Mouse (Mus musculus) left cerebral cortex, adult 8-10 months (tissue): ENCODE measurements around the gene Actn1. TPM values are rescaled to one million over a fixed set of nuclear protein-coding genes. Genes with fewer than 3 reads are reported as not detected.

ENCODE experiments used
- DNase-seq, 2 experiments: peaks; one replicate each; pipeline ENCODE4 v3.0.0; 2022; ENCODE audit warnings: low spot score in 2 of 2
- total RNA-seq, 4 experiments: library from RNA; stranded (reverse); gene quantifications; 2 replicates each; pipeline ENCODE4 v1.2.4; 2022

Gene Actn1
- total RNA-seq, 4 experiments from 2014 or later, result 92.6 to 101 (median 98.8) TPM

DNA sequence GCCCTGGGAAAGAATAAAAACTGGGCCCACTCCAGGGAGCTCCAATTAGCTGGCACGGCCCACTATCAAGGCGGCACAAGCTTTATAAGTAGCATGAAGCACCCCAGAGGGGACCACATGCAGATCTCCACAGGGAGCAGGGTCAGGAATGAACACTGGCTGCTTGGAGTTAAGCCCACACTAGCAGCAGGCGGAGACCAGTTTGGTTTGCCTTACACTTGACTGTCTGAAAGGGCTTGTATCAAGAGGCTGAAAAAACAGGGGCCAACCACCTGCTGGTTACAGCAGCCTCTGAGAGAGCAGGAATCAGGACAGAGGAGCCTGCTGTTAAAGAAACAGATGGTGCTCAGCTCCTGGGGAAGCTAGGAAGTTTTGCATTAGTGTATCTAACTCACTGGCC, 32.3 kb downstream of the Actn1 start:
- no peak for DNase-seq

DNA sequence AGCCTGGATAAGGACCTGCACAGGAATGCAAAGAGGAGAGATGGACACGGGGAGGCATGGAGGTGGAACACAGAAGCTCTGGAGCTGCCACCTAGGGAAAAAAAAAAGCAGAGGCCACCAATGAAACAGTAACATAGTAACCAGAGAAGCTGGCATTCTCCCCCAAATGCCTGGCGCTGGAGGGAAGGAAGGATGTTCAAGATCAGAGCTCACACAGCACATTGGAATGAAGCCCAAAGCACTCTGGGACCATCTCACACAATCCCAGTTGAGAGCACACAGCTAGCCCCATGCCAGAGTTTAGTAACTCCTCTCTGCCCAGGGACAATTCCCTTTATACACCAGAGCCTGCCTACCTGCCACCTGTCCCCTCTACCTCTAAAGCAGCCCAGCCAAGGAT, 34.1 kb downstream of the Actn1 start:
- DNase-seq, result no peak

DNA sequence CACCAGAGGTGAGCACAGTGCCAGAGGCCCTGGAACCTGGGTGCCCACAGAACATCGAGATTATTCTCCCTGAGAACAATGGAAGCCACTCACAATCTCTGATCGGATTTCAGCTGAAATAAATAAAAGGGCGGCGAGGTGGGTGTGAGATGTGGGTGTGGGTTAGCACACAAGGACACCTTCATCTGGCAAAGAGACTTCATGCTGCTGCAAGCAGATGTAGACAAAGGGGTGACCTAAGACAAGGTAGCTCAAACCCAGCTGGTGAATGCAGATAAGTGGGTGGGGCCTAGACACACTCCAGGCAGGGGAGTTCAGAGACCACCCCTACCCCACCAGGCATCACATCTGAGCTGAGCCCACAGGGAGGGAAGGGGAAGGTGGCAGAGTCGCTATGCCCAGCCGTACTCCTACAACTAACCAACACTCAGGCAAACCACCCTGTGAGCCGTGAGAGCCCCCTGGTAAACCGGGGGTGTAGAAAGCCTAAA, 35.9 kb downstream of the Actn1 start:
- DNase-seq, result no peak

DNA sequence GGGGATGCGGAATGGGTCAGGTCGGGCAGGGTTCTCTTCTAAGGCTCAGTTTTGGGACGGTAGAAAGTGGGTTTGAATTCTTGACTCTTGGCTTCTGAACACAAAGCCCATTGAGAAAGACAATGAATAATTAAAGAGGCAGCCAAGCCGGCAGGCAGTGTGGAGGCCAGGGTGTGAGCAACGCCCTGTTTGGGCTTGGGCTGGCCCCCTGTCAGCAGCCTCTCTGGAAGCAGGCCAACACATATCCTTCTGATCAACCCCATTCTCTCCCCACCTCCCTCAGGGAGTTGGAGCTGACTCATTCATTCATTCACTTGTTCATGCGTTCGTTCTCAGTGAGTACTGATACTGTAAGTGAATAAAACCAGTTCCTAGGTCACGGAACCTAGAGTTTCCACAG, 36.7 kb downstream of the Actn1 start:
- no peak for DNase-seq

DNA sequence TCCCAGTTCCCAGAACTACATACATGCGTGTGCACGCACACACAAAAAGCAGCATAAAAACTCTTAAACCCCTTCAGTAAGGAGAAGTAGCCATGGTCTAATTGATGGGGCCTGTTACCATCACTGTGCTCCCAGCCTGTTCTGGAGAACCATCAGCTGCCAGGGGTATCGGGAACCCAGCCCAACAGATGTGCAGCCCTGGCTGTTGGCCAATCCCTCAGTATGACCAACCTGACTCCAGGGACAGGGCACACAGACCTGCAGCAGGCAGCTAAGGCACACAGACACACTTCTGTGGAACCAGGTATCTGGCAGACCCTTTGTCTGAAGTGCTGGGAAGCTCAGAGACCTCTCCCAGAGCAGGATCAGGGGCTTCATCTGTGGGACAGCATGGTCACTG, 37.7 kb downstream of the Actn1 start:
- no peak for DNase-seq

DNA sequence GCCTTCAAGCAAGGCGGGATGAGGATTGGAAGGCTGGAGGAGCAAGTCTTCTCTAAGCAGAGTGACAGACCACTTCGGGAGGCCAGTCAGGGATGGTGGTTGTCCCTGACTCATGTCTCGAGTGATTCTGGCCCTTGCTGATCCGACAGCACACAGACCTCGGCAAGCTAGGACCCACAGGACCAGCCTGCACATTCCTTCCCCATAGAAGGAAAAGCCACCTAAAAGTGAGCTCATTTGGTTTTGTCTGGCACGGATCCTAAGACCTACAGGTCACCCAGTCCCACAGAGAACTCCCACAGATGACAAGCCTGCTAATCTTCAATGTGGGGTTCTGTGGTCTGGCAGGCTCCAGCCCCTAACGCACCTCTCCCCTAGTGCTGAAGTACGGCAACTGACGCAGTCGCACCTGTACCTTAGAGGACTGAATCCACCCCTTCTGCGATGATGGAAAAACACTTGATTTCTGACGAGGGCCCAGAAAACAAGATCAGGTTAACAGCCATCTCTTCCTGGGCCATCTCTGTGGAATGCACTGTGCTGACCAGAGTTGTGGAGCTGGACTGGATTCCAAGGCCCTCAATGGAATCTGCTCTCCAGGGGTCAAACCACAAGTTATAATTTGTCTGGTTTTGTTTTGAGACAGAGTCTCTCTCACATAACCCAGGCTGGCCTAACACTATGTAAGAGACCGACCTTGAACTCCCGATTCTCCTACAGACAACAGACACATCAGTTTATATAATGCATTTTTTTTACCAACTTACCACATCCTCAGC, 39.7 kb downstream of the Actn1 start:
- no peak for DNase-seq

DNA sequence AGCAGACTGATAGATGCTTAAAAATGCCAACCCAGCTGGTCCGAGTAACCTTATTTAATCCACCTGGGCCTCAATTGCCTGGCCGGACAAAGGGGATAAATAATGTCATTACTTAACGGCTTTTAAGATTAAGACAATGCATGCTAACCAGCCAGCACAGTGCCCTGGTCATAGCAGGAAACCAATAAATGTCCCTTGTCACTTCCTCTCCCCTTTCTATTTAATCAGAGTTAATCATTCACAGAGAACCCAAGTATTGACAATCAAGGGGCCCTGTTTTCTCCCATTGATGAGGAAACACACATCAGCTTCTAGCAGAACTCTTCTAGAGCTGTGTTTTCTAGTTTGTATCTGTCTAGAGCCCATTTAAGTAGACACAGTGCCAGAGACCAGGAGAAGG, 41.4 kb downstream of the Actn1 start:
- DNase-seq, result no peak

DNA sequence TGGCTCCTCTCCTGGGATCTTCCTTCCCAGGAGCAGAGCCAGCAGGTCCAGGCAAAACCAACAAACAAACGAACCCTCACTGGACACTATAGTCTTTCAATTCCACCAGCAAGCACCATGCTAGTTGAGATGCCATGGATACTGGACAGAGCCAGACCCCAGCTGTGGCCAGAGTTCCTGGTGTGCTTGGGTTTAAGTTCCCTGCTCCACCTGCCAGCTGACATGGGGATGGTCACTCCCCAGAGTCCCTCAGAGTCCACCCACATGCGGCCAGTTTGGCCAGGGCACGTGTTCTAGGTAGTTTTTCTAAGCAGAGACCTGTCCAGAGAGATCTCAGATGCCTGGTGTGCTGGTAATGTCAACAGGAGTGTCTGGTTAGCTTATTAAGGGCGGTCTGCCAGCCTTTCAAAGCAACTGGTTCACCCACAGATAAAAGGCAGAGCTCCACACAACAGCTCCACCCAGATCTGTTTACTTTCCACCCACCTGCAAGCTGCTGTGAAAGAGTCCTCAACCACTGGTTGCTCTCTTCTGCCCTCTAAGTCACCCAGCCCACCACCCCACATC, 42.0 kb downstream of the Actn1 start:
- no peak for DNase-seq

DNA sequence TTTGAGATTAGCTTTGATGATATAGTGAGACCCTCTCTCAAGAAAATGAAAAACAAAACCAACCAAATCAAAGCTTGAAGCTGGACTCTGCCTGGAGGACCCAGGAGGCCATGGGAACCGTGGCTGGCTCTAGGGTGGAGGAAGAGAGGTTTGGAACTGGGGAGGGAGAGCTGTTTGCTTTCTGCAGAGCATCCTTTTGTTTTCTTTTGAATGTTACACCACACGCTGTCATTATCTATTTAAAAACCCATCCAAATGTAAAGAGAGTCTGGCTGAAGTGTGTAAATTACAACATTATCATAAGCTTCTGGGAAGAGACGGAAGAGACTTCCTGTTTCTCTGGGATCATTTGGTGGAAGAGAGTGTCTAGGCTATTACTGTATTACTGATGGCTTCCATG, 43.1 kb downstream of the Actn1 start:
- no peak for DNase-seq

DNA sequence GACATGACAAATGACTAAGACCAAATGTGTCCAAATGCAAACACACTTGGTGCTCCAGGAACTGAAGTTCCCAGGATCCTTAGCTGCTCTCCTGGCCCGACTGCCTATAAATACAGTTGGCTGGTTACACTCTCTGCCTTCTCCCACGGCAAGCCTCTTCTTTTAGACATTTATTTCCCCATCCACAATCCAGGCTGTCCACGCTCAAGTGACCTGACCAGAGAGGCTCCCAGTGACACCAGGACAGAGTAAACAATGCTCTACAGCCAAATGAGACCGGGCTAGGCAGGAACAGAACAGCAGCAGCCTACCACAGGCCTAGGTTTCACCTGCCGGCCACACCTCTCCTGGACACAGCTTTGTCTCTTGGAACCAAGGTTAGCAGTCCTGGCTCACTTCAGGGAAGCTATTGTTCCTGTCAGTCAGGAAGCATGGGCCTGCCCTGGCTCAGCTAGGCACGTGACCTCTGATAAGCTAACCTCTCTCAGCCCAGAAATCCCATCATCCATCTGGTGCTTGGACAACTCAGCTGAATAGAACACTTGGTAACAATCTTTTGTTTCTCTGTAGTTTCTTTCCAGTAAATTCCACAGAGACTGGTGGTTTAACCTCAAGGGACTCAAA, 43.8 kb downstream of the Actn1 start:
- DNase-seq, result no peak

DNA sequence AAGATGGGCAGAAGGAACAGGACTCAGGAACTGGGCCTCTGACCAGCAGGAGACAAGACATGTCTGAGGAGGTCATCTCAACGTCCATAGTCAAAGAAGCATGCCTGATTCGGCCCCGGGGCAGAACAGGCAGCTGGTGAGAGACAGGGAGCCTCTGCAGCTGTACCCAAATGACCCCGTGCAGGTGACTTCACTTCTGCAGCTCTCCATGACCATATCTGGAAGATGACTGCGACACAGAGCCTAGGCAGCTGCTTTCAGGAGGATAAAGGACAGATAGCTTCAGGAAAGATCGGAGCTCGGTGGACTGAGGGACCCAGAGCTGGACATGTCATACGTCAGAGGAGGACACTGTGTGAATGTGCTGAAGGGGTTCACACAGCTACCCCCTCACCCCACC, 46.4 kb downstream of the Actn1 start:
- DNase-seq, result no peak

DNA sequence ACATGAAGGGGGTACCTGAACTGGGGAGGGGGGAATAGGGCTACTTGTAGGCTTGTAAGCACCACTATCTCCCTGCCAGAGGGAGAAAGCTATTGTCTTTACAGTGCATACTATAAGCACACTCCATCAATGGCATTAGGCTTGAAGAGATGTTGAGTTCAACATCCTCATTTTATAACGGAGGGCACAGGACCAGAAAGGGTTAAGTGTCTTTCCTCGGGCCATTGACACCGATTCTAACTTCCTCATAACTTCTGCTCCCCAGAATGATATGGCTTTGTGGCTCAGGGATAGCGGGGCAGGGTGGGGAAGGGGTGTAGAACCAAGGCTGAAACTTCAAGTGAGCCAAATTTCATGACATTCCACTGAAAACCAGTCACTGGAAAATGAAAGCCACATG, 46.9 kb downstream of the Actn1 start:
- no peak for DNase-seq

DNA sequence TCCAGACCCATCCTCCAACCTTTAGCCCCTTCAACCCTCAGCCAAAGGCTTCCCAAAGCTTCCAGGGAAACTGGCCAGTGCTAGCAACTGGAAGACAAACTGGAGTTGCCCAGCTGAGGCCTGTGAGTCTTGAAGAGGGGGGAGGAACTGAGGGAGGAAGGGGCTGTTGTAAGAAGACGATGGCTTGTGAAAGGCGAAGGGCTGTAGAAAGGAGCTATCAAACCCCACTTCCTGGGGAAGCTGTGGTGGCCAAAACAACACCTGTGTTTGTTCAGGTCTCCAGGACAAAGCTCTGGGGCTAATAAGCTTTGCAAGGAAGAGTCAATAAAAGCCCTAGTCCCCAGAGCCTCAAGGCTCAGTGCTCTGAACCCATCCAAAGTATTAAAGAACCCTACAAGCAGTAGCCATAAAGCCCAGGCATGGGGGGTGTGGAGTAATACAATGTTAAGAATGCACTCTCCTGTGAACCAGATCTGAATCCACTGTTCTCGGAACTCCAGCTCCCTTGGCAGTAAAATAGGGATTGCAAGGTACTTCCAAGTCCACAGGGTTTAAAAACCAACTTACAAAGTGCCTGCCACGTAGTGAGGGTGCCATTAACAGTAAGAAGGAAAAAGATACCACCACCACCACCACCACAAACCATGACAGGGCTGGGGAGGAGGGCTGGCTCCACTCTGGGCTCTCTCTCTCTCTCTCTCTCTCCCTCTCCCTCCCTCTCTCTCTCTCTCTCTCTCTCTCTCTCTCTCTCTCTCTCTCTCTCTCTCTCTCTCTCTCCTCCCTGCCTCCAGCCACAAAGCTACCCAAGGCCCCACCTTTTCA, 49.2 kb downstream of the Actn1 start:
- no peak for DNase-seq

DNA sequence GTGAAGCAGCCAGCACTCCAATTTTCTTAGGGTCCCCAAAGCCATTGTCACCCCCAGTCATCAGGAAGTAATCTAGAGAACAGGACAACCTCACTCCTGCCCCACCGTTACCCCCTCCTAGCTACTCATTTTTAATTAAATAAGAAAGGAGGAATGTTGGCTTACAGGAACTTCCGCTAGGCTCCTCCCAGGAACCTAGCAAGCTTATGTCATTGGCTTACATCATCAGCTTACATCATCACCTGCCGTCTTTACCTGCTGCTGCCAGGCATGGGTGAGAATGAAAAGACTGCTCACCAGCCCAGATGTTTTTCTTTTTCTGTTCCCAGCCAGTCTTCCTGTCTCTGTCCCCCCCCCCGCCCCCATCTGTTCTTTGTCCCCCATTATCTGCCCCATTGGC, 50.3 kb downstream of the Actn1 start:
- DNase-seq, result no peak

DNA sequence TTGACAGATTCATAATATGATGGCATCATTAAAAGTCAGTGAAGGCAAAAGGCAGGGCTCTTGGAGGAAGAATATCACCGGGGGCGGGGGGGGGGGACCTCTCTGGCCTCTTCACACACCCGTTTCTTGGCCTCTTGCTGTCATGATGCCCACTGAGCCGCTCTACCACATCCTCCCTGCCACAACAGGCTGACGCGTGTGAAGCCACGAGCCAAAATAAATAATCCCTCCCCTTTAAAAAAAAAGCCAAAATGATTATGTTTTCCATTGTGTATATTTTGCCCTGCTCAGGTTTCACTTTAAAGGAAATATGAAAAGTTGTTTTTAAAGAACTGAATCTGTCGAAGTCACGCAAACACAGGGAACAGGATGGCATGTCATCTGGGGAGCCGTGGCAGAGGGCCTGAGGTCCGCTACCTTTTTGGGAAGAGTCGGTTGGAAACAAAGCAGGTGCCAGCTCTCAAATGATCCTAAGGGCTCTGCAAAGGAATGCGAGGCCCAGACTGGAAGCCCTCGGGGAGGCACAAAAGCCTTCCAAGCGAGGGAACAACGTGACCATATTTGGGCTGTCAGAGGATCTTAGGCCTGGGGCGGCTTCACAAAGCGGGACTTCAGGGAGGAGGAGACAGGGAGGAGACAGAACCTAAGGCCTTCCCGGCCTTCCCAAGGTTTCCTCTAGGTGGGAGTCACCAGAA, 51.9 kb downstream of the Actn1 start:
- DNase-seq, result no peak

DNA sequence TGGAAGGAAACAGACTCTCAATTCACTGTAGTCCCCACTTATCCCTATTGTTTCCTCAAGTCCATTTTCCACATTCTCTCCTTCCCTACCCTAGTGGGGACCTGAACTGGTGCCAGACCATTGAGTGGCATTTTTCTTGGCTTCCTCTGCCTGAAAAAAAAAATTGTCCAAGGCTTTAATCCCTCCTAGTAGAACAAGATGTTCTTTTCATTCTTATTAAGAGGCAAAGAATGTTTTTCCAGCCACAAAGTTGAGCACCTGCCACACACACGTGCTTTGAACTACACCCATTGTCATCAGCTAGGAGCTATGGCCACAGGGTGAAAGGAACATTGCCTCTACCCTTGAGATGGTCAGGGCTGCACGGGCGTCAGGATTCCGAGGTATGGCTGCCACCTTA, 56.9 kb downstream of the Actn1 start:
- DNase-seq, result no peak

DNA sequence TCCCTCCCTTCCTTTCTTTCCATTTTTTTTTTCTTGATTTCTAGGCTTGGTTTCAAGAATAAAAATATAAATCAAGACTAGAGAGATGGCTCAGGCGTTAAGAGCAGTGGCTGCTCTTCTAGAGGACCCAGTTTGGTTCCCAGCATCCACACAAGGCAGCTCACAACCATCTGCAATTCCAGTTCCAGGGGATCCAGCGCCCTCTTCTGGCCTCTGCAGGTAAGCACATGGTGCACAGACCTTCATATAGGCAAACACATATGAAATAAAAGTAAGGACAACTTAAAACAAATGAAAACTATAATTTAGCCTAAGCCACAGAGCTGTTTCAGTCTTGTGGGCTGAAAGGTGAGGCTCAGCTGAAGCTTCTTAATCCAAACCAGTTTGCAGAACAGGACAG, 60.4 kb downstream of the Actn1 start:
- no peak for DNase-seq

DNA sequence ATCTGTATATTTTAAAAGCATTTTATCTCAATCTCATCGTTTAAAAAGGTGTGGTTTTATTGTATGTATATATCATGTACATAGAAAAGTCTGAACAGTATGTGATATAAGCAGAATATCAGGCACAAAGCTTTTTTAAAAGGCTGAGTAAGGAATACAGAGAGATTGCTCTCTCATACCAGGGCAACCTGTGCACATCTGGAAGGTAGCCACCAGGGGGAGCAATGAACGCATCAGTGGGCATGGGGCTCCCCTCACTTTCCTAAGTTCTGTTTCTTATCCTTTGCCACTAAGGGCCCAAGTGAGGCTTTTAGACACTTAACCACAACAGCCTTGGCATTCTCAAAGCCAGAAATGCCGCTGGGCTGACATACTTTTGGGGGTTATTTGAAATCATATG, 61.7 kb downstream of the Actn1 start:
- DNase-seq, result no peak

DNA sequence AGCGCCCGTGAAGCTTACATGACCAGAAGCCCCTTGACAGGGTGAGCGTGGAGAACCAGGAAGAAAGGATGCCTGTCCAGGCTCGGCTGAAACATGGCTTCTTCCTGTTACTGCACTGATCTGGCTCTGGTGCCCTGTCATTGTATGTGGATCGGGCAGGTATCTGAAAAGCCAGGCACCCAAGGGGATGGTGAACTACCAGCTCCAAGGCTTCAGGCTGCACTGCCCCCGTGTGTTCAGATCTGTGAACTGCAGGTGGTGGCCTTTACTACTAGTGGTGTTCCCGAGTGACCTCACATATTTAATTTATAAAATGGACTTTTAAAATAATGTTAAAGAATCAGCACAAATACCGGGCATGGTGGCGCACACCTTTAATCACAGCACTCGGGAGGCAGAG, 62.8 kb downstream of the Actn1 start:
- peak in 1 of 2 experiments; percentile 17 for DNase-seq

DNA sequence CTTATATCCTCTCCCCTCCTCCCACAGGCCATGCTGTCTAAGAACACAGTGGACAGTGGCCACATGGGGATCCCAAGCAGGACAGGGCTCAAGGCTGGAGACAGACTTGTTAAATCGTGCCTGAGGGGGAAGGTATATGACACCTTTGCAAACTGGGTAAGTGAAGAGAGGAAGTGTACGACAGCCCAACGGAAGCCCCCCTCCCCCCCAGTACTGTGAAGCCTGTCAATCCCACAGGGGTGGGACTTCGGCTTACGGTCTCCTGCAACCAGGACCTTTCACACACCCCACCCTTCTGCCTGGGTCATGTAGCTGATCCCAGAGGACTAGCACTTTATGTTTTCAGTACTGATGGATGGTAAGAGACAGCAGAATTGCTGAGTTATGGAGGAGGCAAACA, 68.4 kb downstream of the Actn1 start:
- no peak for DNase-seq

DNA sequence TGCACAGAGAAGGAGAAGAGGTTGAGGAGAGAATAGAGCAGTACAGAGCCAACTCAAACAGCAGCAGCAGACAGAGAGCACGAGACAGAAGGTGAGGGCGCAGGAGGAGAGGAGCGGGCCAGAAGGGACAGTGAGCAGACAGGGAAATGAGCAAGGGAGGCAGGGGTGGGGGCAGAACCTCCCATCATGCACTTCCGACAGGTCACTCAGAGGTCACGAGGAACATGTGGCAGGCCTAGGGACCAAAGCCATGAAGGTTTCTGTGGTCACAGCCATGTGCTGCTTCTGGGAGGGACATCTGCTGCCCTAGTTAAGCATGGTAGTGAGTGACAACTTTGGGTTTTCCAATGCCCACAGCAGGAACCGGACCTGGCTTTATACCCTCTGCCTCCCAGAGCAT, 68.8 kb downstream of the Actn1 start:
- no peak for DNase-seq
